Mouse (Mus musculus) liver, embryonic 11.5 days (tissue): Measurements from ENCODE around the gene Pdk2. TPM values are rescaled to one million over a fixed set of nuclear protein-coding genes. Genes with fewer than 3 reads are reported as not detected.

ENCODE experiments used
- ATAC-seq: fragments of 200-750 bp; cut with Nextera tagmentation; replicated peaks from 2 replicates; pipeline ENCODE4 v1.8.0; 2017; ENCODE audit warnings: moderate number of reproducible peaks, mild to moderate bottlenecking, moderate TSS enrichment, moderate library complexity; ENCODE audit not compliant: low FRiP score
- DNase-seq: peaks from one replicate; pipeline ENCODE4 v3.0.0-alpha.2; 2017; ENCODE audit warnings: low spot score
- H3K27ac ChIP-seq: fragments of 300-500 bp; sonication (generic); 2 replicates; pipeline ENCODE4 v1.5.1; 2014; ENCODE audit warnings: mild to moderate bottlenecking, low read depth, low read length, control low read depth
- H3K27me3 ChIP-seq: fragments of 300-500 bp; sonication (generic); replicated peaks from 2 replicates; pipeline ENCODE4 v1.6.1; 2014; ENCODE audit warnings: low read length, mixed read lengths; ENCODE audit not compliant: control insufficient read depth, insufficient read depth
- H3K36me3 ChIP-seq: fragments of 300-500 bp; sonication (generic); 2 replicates; pipeline ENCODE4 v1.6.1; 2014; ENCODE audit warnings: mild to moderate bottlenecking, low read length, moderate library complexity, mixed read lengths; ENCODE audit not compliant: control insufficient read depth, insufficient read depth
- H3K4me1 ChIP-seq: fragments of 300-500 bp; sonication (generic); replicated peaks from 2 replicates; pipeline ENCODE4 v1.6.1; 2014; ENCODE audit warnings: low read length, mixed read lengths; ENCODE audit not compliant: control insufficient read depth, insufficient read depth
- H3K4me2 ChIP-seq: fragments of 300-500 bp; sonication (generic); 2 replicates; pipeline ENCODE4 v1.6.1; 2014; ENCODE audit warnings: mild to moderate bottlenecking, control low read depth, moderate library complexity
- H3K4me3 ChIP-seq: fragments of 300-500 bp; sonication (generic); 2 replicates; pipeline ENCODE4 v1.5.1; 2014; ENCODE audit warnings: low read depth, low read length, control low read depth
- H3K9ac ChIP-seq: fragments of 300-500 bp; sonication (generic); 2 replicates; pipeline ENCODE4 v1.6.1; 2014; ENCODE audit warnings: low read depth, low read length, control low read depth
- H3K9me3 ChIP-seq: fragments of 300-500 bp; sonication (generic); 2 replicates; pipeline ENCODE4 v1.6.1; 2016; ENCODE audit warnings: low read length, inconsistent platforms, mixed read lengths; ENCODE audit not compliant: control insufficient read depth
- WGBS: fragments of 180-500 bp; shearing (Covaris S2); extraction: QIAGEN DNeasy Blood & Tissue Kit; methylation state at CpG from one replicate; pipeline ENCODE4 v1.1.7; 2014; 5-methylcytosine and 5-hydroxymethylcytosine counted together
- polyA plus RNA-seq: library from polyadenylated mRNA; unstranded; fragments of >200 nt; fragmentation: Nextera tagmentation; extraction: Ambion mirVana; gene quantifications from 2 replicates; pipeline ENCODE4 v1.2.1, GENCODE M21; 2014

The Pdk2 gene
- polyA plus RNA-seq, 1 experiment from 2014 or later, result 15.2 TPM

GRCm38 (mm10) chr11:94997596-94997995 is 43.6 kb downstream of the Pdk2 start:
- H3K9me3 ChIP-seq, result no peaks in the 10 kb centered on the region
- peaks cover 53% of the 10 kb centered on the region for H3K36me3 ChIP-seq
- H3K27ac ChIP-seq, result peak overlapping the region; percentile 74
- peak overlapping the region; percentile 95 for H3K4me2 ChIP-seq
- DNase-seq (peak; percentile 71), ATAC-seq (peak; percentile 91)
- H3K4me3 ChIP-seq, result peak overlapping the region; percentile 98
- peaks cover 90% of the 10 kb centered on the region for H3K4me1 ChIP-seq
- H3K9ac ChIP-seq, result peak overlapping the region; percentile 69
- H3K27me3 ChIP-seq, result no peaks in the 10 kb centered on the region
- WGBS, result 39% methylated on average over 5 of the region's 5 CpGs

DNA sequence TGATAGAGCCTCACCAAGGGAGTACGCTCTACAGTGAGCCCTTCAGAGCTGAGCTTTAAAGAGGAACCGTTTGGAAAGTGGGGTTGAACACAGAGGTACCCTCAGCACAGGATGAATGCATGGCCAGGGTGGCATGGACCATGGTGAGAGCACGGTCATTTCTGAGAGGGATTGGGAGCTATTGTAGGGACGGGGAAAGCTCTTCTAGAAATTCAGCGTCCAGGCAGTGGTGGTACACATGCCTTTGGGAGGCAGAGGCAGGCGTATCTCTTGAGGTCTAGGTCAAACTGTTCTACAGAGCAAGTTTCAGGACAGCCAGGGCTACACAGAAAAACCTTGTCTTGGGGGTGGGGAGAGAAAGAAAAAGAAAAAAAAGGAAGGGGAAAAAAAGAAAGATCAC is 44.2 kb downstream of the Pdk2 start:
- Histone ChIP-seq H3K36me3 (peaks cover 47% of the 10 kb centered on the region), H3K9ac (peak overlapping the region; percentile 69), H3K4me3 (peak overlapping the region; percentile 98), H3K27me3 (no peaks in the 10 kb centered on the region), H3K4me1 (peaks cover 85% of the 10 kb centered on the region), H3K9me3 (no peaks in the 10 kb centered on the region), H3K4me2 (peak overlapping the region; percentile 95), H3K27ac (peak overlapping the region; percentile 74)
- DNase-seq, result no peak
- 81% methylated on average over 6 of the region's 6 CpGs for WGBS
- no peak for ATAC-seq

DNA sequence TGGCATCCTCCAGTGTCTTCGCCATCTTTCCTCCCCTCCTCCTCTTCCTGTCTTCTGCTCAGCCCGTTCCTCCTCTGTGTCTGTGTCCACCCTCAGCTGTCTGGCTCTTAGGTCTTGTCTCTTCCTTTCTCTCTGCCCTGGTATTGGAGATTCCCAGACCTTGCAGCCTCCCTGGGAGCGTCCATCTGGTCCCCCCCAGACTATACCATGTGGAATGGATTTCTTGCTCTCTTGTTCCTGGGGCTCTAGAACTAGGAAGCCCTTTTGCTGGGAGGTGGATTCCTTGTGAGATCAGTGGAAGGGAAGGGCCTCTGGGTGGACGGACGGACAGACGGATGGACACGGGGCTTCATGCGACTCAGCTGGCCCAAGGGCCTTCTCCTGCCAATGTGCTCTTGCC is 45.1 kb downstream of the Pdk2 start:
- no peak for ATAC-seq
- Histone ChIP-seq H3K36me3 (peaks cover 40% of the 10 kb centered on the region; the same call in 1 of the 2 replicates), H3K4me3 (peak overlapping the region; percentile 98), H3K9me3 (no peaks in the 10 kb centered on the region), H3K4me1 (peaks cover 79% of the 10 kb centered on the region), H3K27me3 (no peaks in the 10 kb centered on the region), H3K27ac (peak overlapping the region; percentile 74), H3K9ac (peak overlapping the region; percentile 44; the same call in 1 of the 2 replicates), H3K4me2 (peak overlapping the region; percentile 95)
- DNase-seq, result no peak
- WGBS, result 80% methylated on average over 8 of the region's 8 CpGs

DNA sequence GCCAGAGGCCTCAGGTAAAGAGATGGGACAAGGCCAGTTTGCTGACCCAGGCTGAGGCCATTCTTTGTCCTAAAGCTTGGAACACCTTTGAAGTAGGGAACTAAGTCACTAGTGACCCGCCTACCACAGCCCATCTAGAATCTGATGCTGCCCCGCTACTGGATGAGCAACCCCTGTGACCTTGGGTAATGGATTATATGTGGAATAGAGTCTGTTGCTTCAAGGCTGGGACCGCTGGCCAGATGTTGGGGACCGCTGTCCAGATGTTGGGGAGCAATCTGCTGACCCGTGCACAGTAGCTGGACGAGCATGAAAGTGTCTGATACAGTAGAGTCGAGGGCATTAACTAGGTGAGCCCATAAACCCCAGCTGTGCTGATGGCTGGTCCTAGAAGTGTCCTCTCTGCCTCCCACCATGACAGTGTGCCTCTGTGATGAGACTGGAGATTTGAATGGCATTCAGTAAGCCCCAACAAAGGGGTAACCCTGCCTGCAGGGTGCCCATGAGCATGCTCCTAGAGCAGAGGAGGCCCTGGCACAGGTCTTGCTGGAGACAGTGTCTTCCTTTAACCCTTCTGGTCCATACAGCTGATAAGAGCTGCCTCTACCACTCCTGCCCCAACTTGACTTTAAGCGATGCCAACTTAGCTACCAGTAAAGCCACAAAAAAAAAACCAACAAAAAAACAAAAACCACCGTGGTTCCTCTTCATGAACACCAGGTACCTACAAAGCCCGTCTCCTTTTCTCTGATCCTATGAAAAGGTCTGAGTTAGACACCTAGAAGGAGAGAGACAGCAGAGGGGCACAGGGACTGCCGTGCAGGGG is 46.0 kb downstream of the Pdk2 start:
- no peak for ATAC-seq
- WGBS, result 65% methylated on average over 11 of the region's 11 CpGs
- Histone ChIP-seq H3K4me3 (peak overlapping the region; percentile 98), H3K4me1 (peaks cover 74% of the 10 kb centered on the region), H3K4me2 (peak overlapping the region; percentile 95), H3K9me3 (no peaks in the 10 kb centered on the region), H3K9ac (peak overlapping the region; percentile 99), H3K36me3 (peaks cover 33% of the 10 kb centered on the region; the same call in 1 of the 2 replicates), H3K27me3 (no peaks in the 10 kb centered on the region), H3K27ac (peak overlapping the region; percentile 74)
- no peak for DNase-seq

GRCm38 (mm10) chr11:94994208-94994814 is 46.8 kb downstream of the Pdk2 start:
- Histone ChIP-seq H3K27me3 (no peaks in the 10 kb centered on the region), H3K4me2 (peak overlapping the region; percentile 95), H3K9me3 (no peaks in the 10 kb centered on the region), H3K4me1 (peaks cover 71% of the 10 kb centered on the region), H3K9ac (peak overlapping the region; percentile 99), H3K4me3 (peak overlapping the region; percentile 98), H3K36me3 (peaks cover 27% of the 10 kb centered on the region; the same call in 1 of the 2 replicates), H3K27ac (peak overlapping the region; percentile 52)
- ATAC-seq (no peak), DNase-seq (no peak)
- 28% methylated on average over 10 of the region's 10 CpGs for WGBS

DNA sequence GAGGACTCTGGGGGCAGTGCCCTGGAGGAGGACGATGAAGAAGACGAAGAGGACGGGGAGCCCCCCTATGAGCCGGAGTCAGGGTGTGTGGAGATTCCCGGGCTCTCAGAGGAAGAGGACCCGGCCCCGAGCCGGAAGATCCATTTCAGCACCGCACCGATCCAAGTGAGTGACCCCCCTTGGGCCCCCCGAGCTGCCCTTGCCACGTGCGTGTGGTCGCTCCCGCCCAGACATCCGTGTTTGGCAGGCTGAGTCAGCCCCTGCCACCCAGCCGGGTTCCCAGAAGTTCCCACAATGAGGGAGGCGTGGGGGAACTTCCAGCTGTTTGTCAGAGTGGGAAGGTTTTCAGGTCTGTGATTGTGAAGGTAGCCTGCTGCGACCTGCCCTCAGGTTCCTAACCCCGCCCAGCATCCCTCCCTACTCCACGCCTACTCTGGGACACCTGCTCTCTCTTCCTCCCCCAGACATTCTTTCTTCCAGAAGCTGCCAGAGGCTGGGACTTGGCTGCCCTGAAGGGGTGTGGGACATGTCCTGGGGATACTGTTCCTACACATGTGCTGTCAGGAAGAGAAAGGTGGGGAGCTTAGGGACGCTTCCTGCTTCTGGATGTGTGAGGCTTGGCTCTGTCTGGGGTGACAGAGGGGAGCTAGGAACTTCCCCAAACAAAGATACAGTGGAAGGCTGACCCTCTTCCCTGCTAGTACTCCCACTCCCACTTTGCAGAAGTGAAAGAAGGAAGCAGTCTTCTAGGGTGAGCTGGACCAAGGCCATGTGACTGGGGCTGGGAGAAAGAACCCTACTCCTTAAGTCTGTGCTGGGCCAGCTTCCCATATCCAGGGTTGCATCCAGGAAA is 48.2 kb downstream of the Pdk2 start:
- Histone ChIP-seq H3K9ac (peak overlapping the region; percentile 99), H3K27ac (peak overlapping the region; percentile 92), H3K27me3 (no peaks in the 10 kb centered on the region), H3K4me3 (peak overlapping the region; percentile 98), H3K36me3 (peaks cover 14% of the 10 kb centered on the region; the same call in 1 of the 2 replicates), H3K4me1 (peaks cover 71% of the 10 kb centered on the region), H3K4me2 (peak overlapping the region; percentile 95), H3K9me3 (no peaks in the 10 kb centered on the region)
- 2% methylated on average over 22 of the region's 22 CpGs for WGBS
- DNase-seq (peak; percentile 61), ATAC-seq (no peak)

DNA sequence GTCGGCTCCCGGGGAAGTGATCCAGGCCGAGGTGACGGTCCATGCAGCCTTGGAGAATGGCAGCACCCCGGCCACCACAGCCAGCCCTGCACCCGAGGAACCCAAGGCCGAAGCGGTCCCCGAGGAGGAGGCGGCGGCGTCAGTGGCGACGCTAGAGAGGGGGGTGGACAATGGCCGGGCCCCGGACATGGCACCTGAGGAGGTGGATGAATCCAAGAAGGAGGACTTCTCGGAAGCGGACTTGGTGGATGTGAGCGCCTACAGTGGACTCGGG is 48.7 kb downstream of the Pdk2 start:
- DNase-seq (no peak), ATAC-seq (no peak)
- Histone ChIP-seq H3K36me3 (peaks cover 13% of the 10 kb centered on the region; the same call in 1 of the 2 replicates), H3K9me3 (no peaks in the 10 kb centered on the region), H3K4me1 (peaks cover 71% of the 10 kb centered on the region), H3K27ac (peak overlapping the region; percentile 92), H3K4me2 (peak overlapping the region; percentile 95), H3K4me3 (peak overlapping the region; percentile 98), H3K9ac (peak overlapping the region; percentile 99), H3K27me3 (no peaks in the 10 kb centered on the region)
- WGBS, result under 1% methylated on average over 20 of the region's 20 CpGs

GRCm38 (mm10) chr11:94991641-94992479 is 49.3 kb downstream of the Pdk2 start:
- peak; percentile 63 for DNase-seq
- ATAC-seq, result no peak
- H3K27ac ChIP-seq, result peak overlapping the region; percentile 92
- H3K4me2 ChIP-seq, result peak overlapping the region; percentile 95
- peak overlapping the region; percentile 99 for H3K9ac ChIP-seq
- peak overlapping the region; percentile 98 for H3K4me3 ChIP-seq
- H3K4me1 ChIP-seq, result peaks cover 72% of the 10 kb centered on the region
- peaks cover 8% of the 10 kb centered on the region; the same call in 1 of the 2 replicates for H3K36me3 ChIP-seq
- WGBS, result under 1% methylated on average over 99 of the region's 99 CpGs
- no peaks in the 10 kb centered on the region for H3K27me3 ChIP-seq
- H3K9me3 ChIP-seq, result no peaks in the 10 kb centered on the region
